Comparison of ENCODE assay signal across 11 mouse cellular contexts in the genomic region with DNA sequence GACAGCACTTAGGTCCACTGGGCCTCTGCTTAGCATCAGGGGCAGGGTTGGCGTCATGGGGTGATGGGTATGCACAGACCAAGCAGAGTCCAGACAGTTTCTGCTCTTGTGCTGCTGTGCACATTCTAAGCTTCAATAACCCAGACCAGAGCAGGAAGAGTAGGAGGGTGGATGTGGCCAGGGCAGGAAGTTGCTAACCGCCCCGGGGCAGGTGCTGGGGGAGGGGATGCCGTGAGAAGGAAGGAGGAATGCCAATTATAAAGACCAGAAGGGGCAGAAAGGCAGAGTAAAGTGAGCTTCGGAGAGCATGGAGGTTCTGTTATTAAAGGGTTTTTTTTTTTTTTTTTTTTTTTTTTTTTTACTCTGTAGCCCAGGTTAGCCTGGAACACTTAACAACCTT. TPM values are rescaled to one million over a fixed set of nuclear protein-coding genes. Genes with fewer than 3 reads are reported as not detected.
DNase-seq lines count a peak whose midpoint lies in the region; ATAC-seq and TF ChIP-seq lines count a peak whose summit lies in the region.
"Had no signal": no experiment of that assay in that cellular context is flagged by ENCODE, and none has a peak within 500 bp of the region (broad histone marks: within the 10 kb centered on the region; RNA-seq: fewer than 3 reads in every experiment).

No protein-coding gene starts in this region.

- H3K4me3 ChIP-seq in E14TG2a.4 (replicated peaks; ENCODE audit: low read length) = peak overlapping the region; percentile 60
- 0 out of 2 replicates have a peak overlapping the region, but pooled peaks have one; percentile 17 for H3K4me3 ChIP-seq in liver, embryonic 15.5 days (replicated peaks)
- H3K4me3 ChIP-seq in spleen, adult 2 months (ENCODE audit: extremely low read depth, insufficient read depth, insufficient read length) = peak overlapping the region; percentile 70
- no peak overlapping the region for H3K4me3 ChIP-seq in stomach, postnatal 0 days (ENCODE audit: low read depth, low read length)
- H3K4me3 ChIP-seq: hindbrain, embryonic 15.5 days; midbrain, embryonic 10.5 days had no signal

- H3K27me3 ChIP-seq in E14TG2a.4 (ENCODE audit: insufficient read depth, low read length) = peaks cover 8% of the 10 kb centered on the region; the same call in 1 of the 2 replicates
- H3K27me3 ChIP-seq in liver, embryonic 15.5 days = peaks cover 18% of the 10 kb centered on the region
- no peaks in the 10 kb centered on the region for H3K27me3 ChIP-seq in spleen, adult 2 months (ENCODE audit: control insufficient read depth, insufficient read depth, low read length)
- H3K27me3 ChIP-seq in stomach, postnatal 0 days (ENCODE audit: control insufficient read depth, insufficient read depth, low read length) = no peaks in the 10 kb centered on the region
- H3K27me3 ChIP-seq: hindbrain, embryonic 15.5 days had no signal

- peak; percentile 77 to 82 for DNase-seq in B cell, adult 2 months
- DNase-seq in spleen, adult 2 months (ENCODE audit: low read depth in 1 of 2, low spot score in 2 of 2) = peak; percentile 65 to 87
- no peak for DNase-seq in cerebellum, adult 11-12 months
- DNase-seq in frontal cortex, postnatal 10 days (ENCODE audit: low spot score in 2 of 2) = no peak
- no peak for DNase-seq in stomach, postnatal 0 days (ENCODE audit: low spot score)
- DNase-seq: adrenal gland, adult 8-10 months had no signal

- H3K27ac ChIP-seq in liver, embryonic 15.5 days (replicated peaks) = peak overlapping the region; percentile 66
- H3K27ac ChIP-seq in spleen, adult 2 months (ENCODE audit: insufficient read depth, low read length) = peak overlapping the region; percentile 98
- no peak overlapping the region for H3K27ac ChIP-seq in stomach, postnatal 0 days (replicated peaks)
- H3K27ac ChIP-seq: hindbrain, embryonic 15.5 days; midbrain, embryonic 10.5 days had no signal

- H3K4me2 ChIP-seq in liver, embryonic 15.5 days = no peak overlapping the region
- H3K4me2 ChIP-seq in stomach, postnatal 0 days (replicated peaks; ENCODE audit: low read depth) = no peak overlapping the region
- H3K4me2 ChIP-seq: hindbrain, embryonic 15.5 days had no signal

- TF ChIP-seq CTCF in E14TG2a.4 (conservative IDR thresholded peaks at IDR 0.05; ENCODE audit: low read length) = no peak
- TF ChIP-seq CTCF in spleen, adult 2 months (IDR thresholded peaks at IDR 0.05; ENCODE audit: extremely low read depth, insufficient read depth, insufficient read length, insufficient replicate concordance) = no peak
- no peak for TF ChIP-seq CTCF in stomach, postnatal 0 days (IDR thresholded peaks at IDR 0.05; ENCODE audit: low read depth)

- H3K9ac ChIP-seq in liver, embryonic 15.5 days = no peak overlapping the region
- no peak overlapping the region for H3K9ac ChIP-seq in stomach, postnatal 0 days (ENCODE audit: low read length)
- H3K9ac ChIP-seq: hindbrain, embryonic 15.5 days had no signal

- no peaks in the 10 kb centered on the region for H3K9me3 ChIP-seq in E14TG2a.4 (ENCODE audit: low read length)
- H3K9me3 ChIP-seq in liver, embryonic 15.5 days (replicated peaks) = no peaks in the 10 kb centered on the region
- H3K9me3 ChIP-seq in stomach, postnatal 0 days (ENCODE audit: control insufficient read depth, low read length) = no peaks in the 10 kb centered on the region
- H3K9me3 ChIP-seq: hindbrain, embryonic 15.5 days; midbrain, embryonic 10.5 days had no signal

- no peak for TF ChIP-seq EP300 in stomach, postnatal 0 days (optimal IDR thresholded peaks at IDR 0.05)

- no peak; the same call in 1 of the 2 replicates for TF ChIP-seq POLR2A in spleen, adult 2 months (IDR thresholded peaks at IDR 0.05; ENCODE audit: low read depth, low read length)

- 22% methylated on average over 5 of the region's 5 CpGs for WGBS in liver, embryonic 15.5 days (ENCODE audit: insufficient replicate concordance)
- WGBS in spleen, adult 2 months = 4% methylated on average over 5 of the region's 5 CpGs
- 78% methylated on average over 5 of the region's 5 CpGs for WGBS in stomach, postnatal 0 days

- ATAC-seq in liver, embryonic 15.5 days (ENCODE audit: insufficient read depth) = no peak
- no peak for ATAC-seq in stomach, postnatal 0 days (ENCODE audit: low FRiP score, low TSS enrichment)

- H3K36me3 ChIP-seq in E14TG2a.4 (ENCODE audit: insufficient read depth, low read length) = no peaks in the 10 kb centered on the region; the same call in 1 of the 2 replicates
- H3K36me3 ChIP-seq in liver, embryonic 15.5 days (replicated peaks) = no peaks in the 10 kb centered on the region
- H3K36me3 ChIP-seq in spleen, adult 2 months (ENCODE audit: control insufficient read depth, insufficient read depth, low read length) = peaks cover 14% of the 10 kb centered on the region
- H3K36me3 ChIP-seq in stomach, postnatal 0 days (ENCODE audit: control insufficient read depth, insufficient read depth, low read length) = no peaks in the 10 kb centered on the region
- H3K36me3 ChIP-seq: hindbrain, embryonic 15.5 days had no signal

- peaks cover 64% of the 10 kb centered on the region for H3K4me1 ChIP-seq in E14TG2a.4 (replicated peaks; ENCODE audit: low read depth, low read length)
- peaks cover 36% of the 10 kb centered on the region for H3K4me1 ChIP-seq in liver, embryonic 15.5 days (replicated peaks)
- peaks cover 11% of the 10 kb centered on the region; the same call in 1 of the 2 replicates for H3K4me1 ChIP-seq in spleen, adult 2 months (ENCODE audit: control insufficient read depth, insufficient read depth, insufficient read length)
- H3K4me1 ChIP-seq in stomach, postnatal 0 days (replicated peaks; ENCODE audit: control insufficient read depth, insufficient read depth) = no peaks in the 10 kb centered on the region

RNA-seq across cellular contexts. Expression of a gene that starts 0.7 kb away (rescaled TPM):
- polyA plus RNA-seq in liver, embryonic 15.5 days (2015; fragmentation: Nextera tagmentation; extraction: Ambion mirVana) = 5.9 and 7.2 TPM in 2 replicates
- polyA plus RNA-seq in spleen, adult 2 months (2012; rRNA removed) = 142 and 162 TPM in 2 replicates
- polyA plus RNA-seq in stomach, postnatal 0 days (2015; fragmentation: Nextera tagmentation; extraction: Ambion mirVana) = 0.70 and 0.71 TPM in 2 replicates

RNA-seq across cellular contexts. Expression of a gene that starts 6.1 kb away (rescaled TPM):
- polyA plus RNA-seq in liver, embryonic 15.5 days (2015; fragmentation: Nextera tagmentation; extraction: Ambion mirVana) = 0.89 and 1.0 TPM in 2 replicates
- polyA plus RNA-seq in spleen, adult 2 months (2012; rRNA removed) = 0.48 and 0.51 TPM in 2 replicates
- polyA plus RNA-seq in stomach, postnatal 0 days (2015; fragmentation: Nextera tagmentation; extraction: Ambion mirVana) = 5.6 and 5.9 TPM in 2 replicates

RNA-seq across cellular contexts. Expression of a gene that starts 6.2 kb away (rescaled TPM):
- polyA plus RNA-seq in liver, embryonic 15.5 days (2015; fragmentation: Nextera tagmentation; extraction: Ambion mirVana) = 2.7 and 3.1 TPM in 2 replicates
- 43.3 and 45.2 TPM in 2 replicates for polyA plus RNA-seq in spleen, adult 2 months (2012; rRNA removed)
- 2.3 and 3.9 TPM in 2 replicates for polyA plus RNA-seq in stomach, postnatal 0 days (2015; fragmentation: Nextera tagmentation; extraction: Ambion mirVana)

RNA-seq across cellular contexts. Expression of a gene that starts 13.5 kb away (rescaled TPM):
- polyA plus RNA-seq in liver, embryonic 15.5 days (2015; fragmentation: Nextera tagmentation; extraction: Ambion mirVana) = 1.2 and 1.4 TPM in 2 replicates
- polyA plus RNA-seq in spleen, adult 2 months (2012; rRNA removed) = 3.6 TPM in 2 replicates
- polyA plus RNA-seq in stomach, postnatal 0 days (2015; fragmentation: Nextera tagmentation; extraction: Ambion mirVana) = 15.9 and 18.1 TPM in 2 replicates

RNA-seq across cellular contexts. Expression of a gene that starts 16.9 kb away (rescaled TPM):
- not detected in 2 replicates for polyA plus RNA-seq in liver, embryonic 15.5 days (2015; fragmentation: Nextera tagmentation; extraction: Ambion mirVana)
- polyA plus RNA-seq in spleen, adult 2 months (2012; rRNA removed) = not detected in 2 replicates
- 0.25 and 0.54 TPM in 2 replicates for polyA plus RNA-seq in stomach, postnatal 0 days (2015; fragmentation: Nextera tagmentation; extraction: Ambion mirVana)
- polyA plus RNA-seq: cortical plate, adult 2 months; hindbrain, embryonic 15.5 days; midbrain, embryonic 10.5 days had no signal

Comparison
In these comparisons a context has a peak if more than half of its experiments do, and no peak if none do; other contexts are left out.
1. DNase-seq: peak in B cell, adult 2 months (2 of 2) and spleen, adult 2 months (2 of 2); none in cerebellum, adult 11-12 months (single experiment), frontal cortex, postnatal 10 days (0 of 2) and stomach, postnatal 0 days (single experiment).
2. RNA of a gene that starts 0.7 kb away (polyA plus RNA-seq): 142 to 162 TPM in spleen, adult 2 months; 5.9 to 7.2 TPM in liver, embryonic 15.5 days and 0.70 to 0.71 TPM in stomach, postnatal 0 days; every median in the first group is over 10 times any median in the second.